Mouse (Mus musculus) midbrain, embryonic 10.5 days (tissue): ENCODE measurements around the gene Serp1. TPM values are rescaled to one million over a fixed set of nuclear protein-coding genes. Genes with fewer than 3 reads are reported as not detected.

ENCODE experiments used
- DNase-seq: peaks from one replicate; pipeline ENCODE4 v3.0.0-alpha.2; 2017; ENCODE audit warnings: low spot score
- H3K27ac ChIP-seq: fragments of 300-500 bp; sonication (generic); replicated peaks from 2 replicates; pipeline ENCODE4 v1.5.1; 2016; ENCODE audit warnings: mild to moderate bottlenecking
- H3K27me3 ChIP-seq: fragments of 300-500 bp; sonication (generic); 2 replicates; pipeline ENCODE4 v1.6.1; 2016; ENCODE audit warnings: low read depth, mild to moderate bottlenecking; ENCODE audit not compliant: poor library complexity, severe bottlenecking
- H3K36me3 ChIP-seq: fragments of 300-500 bp; sonication (generic); 2 replicates; pipeline ENCODE4 v1.6.1; 2016; ENCODE audit warnings: mild to moderate bottlenecking, moderate library complexity
- H3K4me1 ChIP-seq: fragments of 300-500 bp; sonication (generic); 2 replicates; pipeline ENCODE4 v1.6.1; 2016
- H3K4me3 ChIP-seq: fragments of 300-500 bp; sonication (generic); 2 replicates; pipeline ENCODE4 v1.5.1; 2016; ENCODE audit warnings: mild to moderate bottlenecking, moderate library complexity
- H3K9me3 ChIP-seq: fragments of 300-500 bp; sonication (generic); replicated peaks from 2 replicates; pipeline ENCODE4 v1.6.1; 2016; ENCODE audit warnings: mild to moderate bottlenecking
- WGBS: fragments of 180-500 bp; shearing (Covaris S2); methylation state at CpG from one replicate; pipeline ENCODE4 v1.1.7; 2016; 5-methylcytosine and 5-hydroxymethylcytosine counted together
- polyA plus RNA-seq: library from polyadenylated mRNA; unstranded; fragments of >200 nt; fragmentation: Nextera tagmentation; extraction: Ambion mirVana; gene quantifications from 2 replicates; pipeline ENCODE4 v1.2.1, GENCODE M21; 2016

Serp1 gene
- 136 and 143 TPM in 2 replicates for polyA plus RNA-seq

- H3K4me3 ChIP-seq: peak within 1 kb of the TSS; percentile 98
- peak within 1 kb of the TSS; percentile 96 for H3K27ac ChIP-seq
- H3K36me3 ChIP-seq: peaks cover 36% of the 10 kb centered on the region
- peaks cover 23% of the 10 kb centered on the region for H3K4me1 ChIP-seq
- H3K27me3 ChIP-seq: no peaks in the 10 kb centered on the region
- WGBS: under 1% methylated on average over 57 of the region's 57 CpGs
- no peaks in the 10 kb centered on the region for H3K9me3 ChIP-seq
- peak; percentile 98 for DNase-seq
These were observed at the start of gene Serp1, which contains the start of gene Eif2a for GRCm38 (mm10) chr3:58525652-58526407. Gene Serp1, minus strand, starts transcription at chr3:58525892. Gene Eif2a, plus strand, starts transcription at chr3:58525821.

GRCm38 (mm10) chr3:58570821-58571220 lies 45.1 kb upstream of the Serp1 start:
- Histone ChIP-seq H3K4me1 (no peaks in the 10 kb centered on the region), H3K9me3 (no peaks in the 10 kb centered on the region), H3K4me3 (no peak overlapping the region), H3K36me3 (no peaks in the 10 kb centered on the region), H3K27me3 (no peaks in the 10 kb centered on the region), H3K27ac (no peak overlapping the region)
- 86% methylated on average over 3 of the region's 3 CpGs for WGBS
- no peak for DNase-seq

- no peaks in the 10 kb centered on the region for H3K27me3 ChIP-seq
- H3K36me3 ChIP-seq: peaks cover 20% of the 10 kb centered on the region
- DNase-seq: peak; percentile 12
- H3K4me3 ChIP-seq: no peak overlapping the region
- no peak overlapping the region for H3K27ac ChIP-seq
- 19% methylated on average over 2 of the region's 2 CpGs for WGBS
- H3K9me3 ChIP-seq: no peaks in the 10 kb centered on the region
- H3K4me1 ChIP-seq: peaks cover 11% of the 10 kb centered on the region
These were observed 35.7 kb upstream of the Serp1 start for GRCm38 (mm10) chr3:58561437-58561836.

GRCm38 (mm10) chr3:58559887-58560286 lies 34.2 kb upstream of the Serp1 start:
- Histone ChIP-seq H3K36me3 (peaks cover 36% of the 10 kb centered on the region), H3K4me3 (no peak overlapping the region), H3K4me1 (peaks cover 11% of the 10 kb centered on the region), H3K27ac (no peak overlapping the region), H3K27me3 (no peaks in the 10 kb centered on the region), H3K9me3 (no peaks in the 10 kb centered on the region)
- DNase-seq: no peak
- 29% methylated on average over 2 of the region's 2 CpGs for WGBS

- peaks cover 10% of the 10 kb centered on the region for H3K4me1 ChIP-seq
- no peak overlapping the region for H3K4me3 ChIP-seq
- H3K27me3 ChIP-seq: no peaks in the 10 kb centered on the region
- H3K27ac ChIP-seq: no peak overlapping the region
- no peak for DNase-seq
- peaks cover 68% of the 10 kb centered on the region for H3K36me3 ChIP-seq
- 81% methylated on average over 7 of the region's 7 CpGs for WGBS
- no peaks in the 10 kb centered on the region for H3K9me3 ChIP-seq
These were observed 31.0 kb upstream of the Serp1 start for GRCm38 (mm10) chr3:58556649-58557048.

GRCm38 (mm10) chr3:58552001-58552811 lies 26.5 kb upstream of the Serp1 start:
- Histone ChIP-seq H3K9me3 (no peaks in the 10 kb centered on the region), H3K27me3 (no peaks in the 10 kb centered on the region), H3K4me3 (no peak overlapping the region), H3K27ac (no peak overlapping the region), H3K4me1 (no peaks in the 10 kb centered on the region), H3K36me3 (peaks cover 98% of the 10 kb centered on the region)
- 91% methylated on average over 1 of the region's 1 CpGs for WGBS
- no peak for DNase-seq

GRCm38 (mm10) chr3:58536573-58536972 lies 10.9 kb upstream of the Serp1 start:
- 91% methylated on average over 3 of the region's 3 CpGs for WGBS
- Histone ChIP-seq H3K9me3 (no peaks in the 10 kb centered on the region), H3K36me3 (peaks cover 88% of the 10 kb centered on the region), H3K27ac (no peak overlapping the region), H3K27me3 (no peaks in the 10 kb centered on the region), H3K4me1 (no peaks in the 10 kb centered on the region), H3K4me3 (no peak overlapping the region)
- no peak for DNase-seq

- peak overlapping the region; percentile 98 for H3K4me3 ChIP-seq
- H3K27ac ChIP-seq: peak overlapping the region; percentile 96
- H3K27me3 ChIP-seq: no peaks in the 10 kb centered on the region
- WGBS: 10% methylated on average over 4 of the region's 4 CpGs
- peaks cover 23% of the 10 kb centered on the region for H3K4me1 ChIP-seq
- H3K9me3 ChIP-seq: no peaks in the 10 kb centered on the region
- H3K36me3 ChIP-seq: peaks cover 36% of the 10 kb centered on the region
- no peak for DNase-seq
These were observed 681 bp upstream of the Serp1 start for GRCm38 (mm10) chr3:58526408-58526737.

GRCm38 (mm10) chr3:58525166-58525565 lies 526 bp downstream of the Serp1 start:
- WGBS: under 1% methylated on average over 40 of the region's 40 CpGs
- Histone ChIP-seq H3K27ac (peak overlapping the region; percentile 96), H3K27me3 (no peaks in the 10 kb centered on the region), H3K36me3 (peaks cover 38% of the 10 kb centered on the region), H3K9me3 (no peaks in the 10 kb centered on the region), H3K4me1 (peaks cover 23% of the 10 kb centered on the region), H3K4me3 (peak overlapping the region; percentile 98)
- DNase-seq: no peak

GRCm38 (mm10) chr3:58524246-58524645 lies 1.4 kb downstream of the Serp1 start:
- 82% methylated on average over 4 of the region's 4 CpGs for WGBS
- no peaks in the 10 kb centered on the region for H3K9me3 ChIP-seq
- 0 out of 2 replicates have a peak overlapping the region, but pooled peaks have one; percentile 96 for H3K27ac ChIP-seq
- no peak for DNase-seq
- H3K36me3 ChIP-seq: peaks cover 38% of the 10 kb centered on the region
- H3K27me3 ChIP-seq: no peaks in the 10 kb centered on the region
- peak overlapping the region; percentile 98 for H3K4me3 ChIP-seq
- peaks cover 23% of the 10 kb centered on the region for H3K4me1 ChIP-seq

GRCm38 (mm10) chr3:58523386-58523785 lies 2.3 kb downstream of the Serp1 start:
- H3K4me3 ChIP-seq: no peak overlapping the region
- 94% methylated on average over 3 of the region's 3 CpGs for WGBS
- DNase-seq: no peak
- no peak overlapping the region for H3K27ac ChIP-seq
- peaks cover 23% of the 10 kb centered on the region for H3K4me1 ChIP-seq
- H3K27me3 ChIP-seq: no peaks in the 10 kb centered on the region
- H3K36me3 ChIP-seq: peaks cover 38% of the 10 kb centered on the region
- H3K9me3 ChIP-seq: no peaks in the 10 kb centered on the region

GRCm38 (mm10) chr3:58521361-58521760 lies 4.3 kb downstream of the Serp1 start:
- no peak for DNase-seq
- 92% methylated on average over 2 of the region's 2 CpGs for WGBS
- Histone ChIP-seq H3K4me1 (peaks cover 13% of the 10 kb centered on the region), H3K27ac (no peak overlapping the region), H3K36me3 (peaks cover 38% of the 10 kb centered on the region), H3K9me3 (no peaks in the 10 kb centered on the region), H3K4me3 (no peak overlapping the region), H3K27me3 (no peaks in the 10 kb centered on the region)

- no peaks in the 10 kb centered on the region for H3K9me3 ChIP-seq
- peaks cover 38% of the 10 kb centered on the region for H3K36me3 ChIP-seq
- peaks cover 11% of the 10 kb centered on the region for H3K4me1 ChIP-seq
- H3K27me3 ChIP-seq: no peaks in the 10 kb centered on the region
- no peak for DNase-seq
- H3K4me3 ChIP-seq: no peak overlapping the region
- 87% methylated on average over 6 of the region's 6 CpGs for WGBS
- no peak overlapping the region for H3K27ac ChIP-seq
These were observed 5.4 kb downstream of the Serp1 start for GRCm38 (mm10) chr3:58520286-58520685.
